Mouse (Mus musculus) neutrophil, adult 65 days (primary cell): Measurements from ENCODE around the gene Spryd7. TPM values are rescaled to one million over a fixed set of nuclear protein-coding genes. Genes with fewer than 3 reads are reported as not detected.

Experiments used
- total RNA-seq: library from RNA; stranded (reverse); gene quantifications from 2 replicates; pipeline ENCODE4 v1.2.4, GENCODE M21; 2023

Gene Spryd7
- total RNA-seq, result 2.2 TPM in 2 replicates

DNA sequence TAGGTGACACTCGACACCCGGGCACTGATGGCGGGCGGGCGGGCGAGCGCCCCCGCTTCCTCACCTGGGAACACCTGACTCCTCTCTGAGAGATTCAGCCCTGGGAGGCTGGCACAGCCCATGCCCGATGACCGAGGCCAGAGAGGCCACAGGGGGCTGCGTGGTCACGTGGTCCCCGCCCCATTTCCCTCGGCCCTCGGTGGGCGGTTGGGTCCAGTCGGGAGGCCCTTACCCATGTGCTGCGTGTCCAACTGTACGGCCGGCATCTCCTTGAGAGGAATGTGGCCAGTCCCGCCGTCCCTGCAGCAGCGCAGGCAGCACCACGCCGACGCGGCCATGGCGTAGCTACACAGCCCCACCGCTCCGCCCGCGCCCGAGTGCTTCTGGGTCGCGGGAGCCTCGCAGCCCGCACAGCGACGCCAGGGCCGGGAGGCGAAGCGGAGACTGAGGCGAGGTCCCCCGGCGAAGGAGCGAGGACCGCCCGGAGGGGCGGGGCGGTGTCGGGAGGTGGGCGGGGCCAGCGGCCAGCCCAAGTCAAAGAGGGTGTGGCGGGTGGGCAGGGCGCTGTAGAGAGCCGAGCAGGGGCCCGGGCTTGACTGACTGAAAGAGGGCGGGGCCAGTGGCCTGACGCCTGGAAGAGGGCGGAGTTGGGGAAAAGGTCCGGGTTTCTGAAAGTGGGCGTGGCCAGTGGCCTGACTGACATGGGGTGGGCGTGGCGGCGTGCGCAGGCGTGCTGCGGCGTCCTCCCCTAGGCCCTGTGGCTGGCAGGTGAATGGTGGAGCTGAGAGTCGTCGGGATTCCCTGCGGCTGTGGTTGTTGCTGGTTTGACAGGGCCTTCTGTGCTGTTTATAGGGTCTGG is at the start of gene Spryd7:
Spryd7 (minus strand) TSS at position 598 of the 859 bp plus-strand sequence.

DNA sequence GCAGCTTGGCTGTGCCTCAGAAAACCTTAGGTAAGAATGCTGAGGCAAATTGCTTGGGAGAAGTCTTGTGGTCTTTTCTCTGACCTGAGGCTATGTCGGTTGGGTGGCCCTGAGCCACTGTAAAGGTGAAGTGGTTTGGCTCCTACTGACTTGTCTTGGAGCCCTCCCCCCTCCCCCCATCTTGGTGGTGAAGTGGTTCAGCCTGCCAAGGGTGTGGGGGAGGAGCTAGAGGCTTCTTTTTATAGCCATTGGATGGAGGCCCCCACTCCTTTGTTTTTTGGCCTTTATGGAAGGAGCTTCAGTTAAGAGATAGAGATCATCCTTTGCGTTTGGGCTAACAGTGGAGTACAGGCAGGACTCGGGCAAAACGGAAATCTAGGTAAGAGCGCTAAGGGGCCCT is 41.3 kb upstream of the Spryd7 start, which contains the start of gene Trim13:
Trim13 (plus strand) TSS at position 280 of the 400 bp plus-strand sequence.

Other genes with a start within 250 kb of the Spryd7 start
- gene Arl11, start 247.1 kb downstream of the Spryd7 start, total RNA-seq, result 78.5 and 79.9 TPM in 2 replicates
- 0.32 and 0.92 TPM in 2 replicates for gene Ebpl, start 196.4 kb downstream of the Spryd7 start, total RNA-seq
- gene Kpna3, start 117.0 kb downstream of the Spryd7 start, total RNA-seq, result 12.9 and 18.6 TPM in 2 replicates
- gene Trim13, start 41.4 kb upstream of the Spryd7 start, total RNA-seq, result 4.7 and 7.2 TPM in 2 replicates
- gene Kcnrg, start 50.6 kb upstream of the Spryd7 start, total RNA-seq, result 0.29 TPM in 1 of 2 replicates, not detected in the other